Mouse (Mus musculus): ENCODE measurements around the gene Eif2ak1.

- no peak for TF ChIP-seq CTCF (IDR thresholded peaks at IDR 0.05; ENCODE audit: low read depth, low read length)
- TF ChIP-seq POLR2A (IDR thresholded peaks at IDR 0.05; ENCODE audit: extremely low read depth, insufficient read depth, low read length), result no peak
These were observed 115.2 kb downstream of the Eif2ak1 start, which contains the start of gene Rsph10b for GRCm38 (mm10) chr5:143932831-143933230.

Data from liver, adult 2 months (tissue).